Mouse (Mus musculus) lung, postnatal 36 days (tissue): ENCODE measurements at regions not wholly inside any gene's neighbourhood (a gene's known extent, or its start where the extent isn't known, plus 50 kb on each side); places are given as distances from the start of the nearest gene placed in this dataset.

ENCODE experiments used
- DNase-seq: peaks from one replicate; pipeline ENCODE4 v3.0.0; 2022; ENCODE audit warnings: mixed read lengths

DNA sequence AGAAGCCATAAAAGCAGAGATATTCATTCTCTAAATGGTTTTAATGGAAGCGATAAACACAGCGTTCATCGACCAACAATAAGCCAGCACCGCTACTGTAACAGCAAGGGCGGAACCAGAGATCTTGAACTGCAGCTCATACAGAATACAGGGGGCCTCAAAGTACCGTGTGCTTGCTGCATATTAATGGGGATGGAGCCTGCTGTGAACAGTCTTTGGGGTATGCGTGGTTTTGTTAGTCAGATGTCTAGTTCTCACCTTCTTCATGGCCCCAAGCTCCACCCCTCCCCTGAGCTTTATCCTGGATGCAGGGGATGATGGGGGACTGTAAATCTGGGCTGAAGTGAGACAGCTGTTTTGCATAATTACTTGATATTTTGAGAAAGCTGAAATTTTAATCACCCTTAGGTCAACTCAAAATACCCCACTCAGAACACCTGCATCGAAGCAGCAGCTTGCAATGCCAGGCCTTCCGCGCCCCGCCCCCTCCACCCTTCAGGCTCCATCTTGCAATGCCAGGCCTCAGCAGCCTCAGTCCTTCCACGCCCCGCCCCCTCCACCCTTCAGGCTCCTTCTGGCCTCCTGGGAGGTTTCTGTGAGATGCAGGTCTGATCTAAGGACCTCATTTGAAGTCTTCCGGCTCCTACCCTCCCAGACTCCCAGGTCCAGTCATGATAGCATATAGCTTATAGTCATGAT is 73.5 kb upstream of the Tspan5 start:
- DNase-seq = no peak

DNA sequence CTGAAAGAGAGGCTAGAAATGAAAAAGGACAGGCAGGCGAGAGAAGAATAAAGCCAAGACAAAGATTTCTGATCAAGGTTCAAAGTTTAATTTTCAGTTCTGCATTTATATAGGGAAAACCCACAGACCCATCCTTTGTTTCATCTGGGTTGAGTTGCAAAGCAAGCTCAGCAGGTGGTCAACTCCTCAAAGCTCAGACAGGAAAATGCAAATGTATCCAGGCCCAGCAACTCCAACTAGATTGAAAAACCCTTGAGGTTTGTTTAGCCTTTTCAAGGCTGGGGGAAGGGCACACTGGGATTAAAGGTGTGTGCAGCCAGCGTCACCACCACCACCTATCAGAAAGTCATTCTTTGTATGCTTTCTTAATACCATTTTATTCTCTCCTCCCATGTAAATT is 66.1 kb upstream of the Tspan5 start:
- no peak for DNase-seq

DNA sequence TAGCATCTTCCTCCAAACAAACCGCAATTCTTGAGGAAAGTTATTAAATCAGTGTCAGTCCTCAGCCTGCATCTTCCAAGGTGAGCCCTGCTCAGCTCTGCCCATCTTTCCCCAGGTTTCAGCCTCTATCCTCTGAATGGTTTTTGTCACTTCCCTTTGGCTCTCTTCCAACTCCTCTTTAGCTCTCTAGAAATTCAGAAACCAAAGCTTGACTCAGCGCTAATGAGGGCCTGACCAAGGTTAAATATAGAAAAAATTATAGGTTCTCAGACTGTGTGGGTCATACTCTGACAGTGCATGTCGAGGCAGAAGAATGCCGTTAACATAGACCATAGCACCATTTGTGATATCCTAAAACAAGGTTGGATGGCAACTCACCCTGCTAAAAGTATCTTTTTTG is 63.6 kb upstream of the Tspan5 start:
- no peak for DNase-seq

DNA sequence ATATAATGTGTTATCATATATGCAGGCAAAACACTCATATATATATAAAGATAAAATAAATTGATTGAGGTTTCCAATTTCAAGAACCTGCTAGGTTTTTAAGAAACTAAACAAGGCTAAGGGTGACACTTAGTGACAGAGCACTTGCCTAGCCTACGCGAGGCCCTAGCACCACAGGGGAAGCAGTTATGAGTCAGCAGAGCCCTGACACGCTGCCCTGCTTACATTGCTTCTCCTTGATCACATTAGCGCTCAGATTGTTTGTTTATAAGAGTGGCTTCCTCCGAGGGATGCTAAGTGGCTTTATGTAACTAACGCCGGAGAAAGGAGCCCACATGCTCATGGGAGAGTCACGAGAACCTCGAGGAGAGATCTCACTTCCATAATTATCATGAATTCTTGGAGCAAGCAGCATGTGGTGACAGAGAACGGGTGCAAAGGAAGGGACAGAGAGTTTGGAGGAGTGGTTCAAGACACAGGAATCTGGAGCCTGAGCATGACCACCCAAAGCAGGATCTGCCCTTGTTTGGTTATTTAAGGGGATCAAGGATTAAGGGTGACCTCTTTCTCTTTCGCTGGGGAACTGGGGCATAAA is 55.3 kb upstream of the Tspan5 start:
- peak; percentile 13 for DNase-seq

DNA sequence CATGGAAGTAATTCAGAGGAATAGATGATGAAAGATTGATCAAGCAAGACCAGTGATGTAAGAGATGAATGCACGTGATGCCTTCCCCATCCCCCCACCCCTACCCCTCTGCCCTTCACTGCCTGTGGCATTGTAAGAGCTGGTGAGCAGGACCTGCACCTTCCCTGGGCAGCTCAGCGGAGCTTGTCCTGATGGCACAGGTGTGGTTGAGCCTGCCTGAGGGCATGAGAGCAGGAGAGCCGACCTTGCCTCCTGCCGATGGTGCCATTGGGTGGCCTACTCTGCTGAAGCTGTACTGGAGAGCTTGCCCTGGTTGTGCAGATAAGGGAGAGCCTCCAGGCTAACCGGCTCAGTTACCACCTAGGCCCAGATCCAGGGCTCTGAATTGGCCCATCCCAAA is 53.4 kb upstream of the Tspan5 start:
- no peak for DNase-seq
